Mouse (Mus musculus) regulatory T cell (primary cell): Measurements from ENCODE around the gene Rapgef4.

Source experiments
- in situ Hi-C: fragments of 300-600 bp; cut with MboI, MseI; formaldehyde crosslinking; loops from one replicate; pipeline ENCODE4 v1.15.1; 2025; ENCODE audit warnings: high pct_unique_total_duplicates

Gene Rapgef4

DNA sequence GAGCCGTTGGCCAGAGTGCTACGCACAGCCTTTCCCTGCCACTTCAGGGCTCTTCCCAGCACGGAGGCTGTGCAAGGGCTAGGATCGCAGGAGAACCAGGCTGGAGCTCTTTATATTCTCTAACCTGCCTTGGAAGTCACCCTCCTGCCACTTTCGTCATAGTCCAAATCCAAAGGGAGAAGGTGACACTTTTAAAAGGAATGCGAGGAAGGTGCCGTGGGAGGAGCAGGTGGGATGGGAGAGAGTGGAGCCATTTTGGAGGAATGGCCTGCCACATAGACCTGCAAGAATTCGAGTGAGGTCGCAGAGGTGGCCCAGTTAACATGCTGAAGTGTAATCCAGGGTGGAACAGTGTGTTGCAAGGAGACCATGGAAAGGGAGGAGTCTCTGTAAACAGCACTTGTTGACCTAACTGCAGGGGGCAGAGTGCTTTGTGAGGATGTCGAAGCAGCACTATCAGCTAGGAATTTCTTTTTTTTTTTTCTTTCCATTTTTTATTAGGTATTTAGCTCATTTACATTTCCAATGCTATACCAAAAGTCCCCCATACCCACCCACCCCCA is 94.0 kb downstream of the Rapgef4 start:
- in situ Hi-C loops, result no loop called here

DNA sequence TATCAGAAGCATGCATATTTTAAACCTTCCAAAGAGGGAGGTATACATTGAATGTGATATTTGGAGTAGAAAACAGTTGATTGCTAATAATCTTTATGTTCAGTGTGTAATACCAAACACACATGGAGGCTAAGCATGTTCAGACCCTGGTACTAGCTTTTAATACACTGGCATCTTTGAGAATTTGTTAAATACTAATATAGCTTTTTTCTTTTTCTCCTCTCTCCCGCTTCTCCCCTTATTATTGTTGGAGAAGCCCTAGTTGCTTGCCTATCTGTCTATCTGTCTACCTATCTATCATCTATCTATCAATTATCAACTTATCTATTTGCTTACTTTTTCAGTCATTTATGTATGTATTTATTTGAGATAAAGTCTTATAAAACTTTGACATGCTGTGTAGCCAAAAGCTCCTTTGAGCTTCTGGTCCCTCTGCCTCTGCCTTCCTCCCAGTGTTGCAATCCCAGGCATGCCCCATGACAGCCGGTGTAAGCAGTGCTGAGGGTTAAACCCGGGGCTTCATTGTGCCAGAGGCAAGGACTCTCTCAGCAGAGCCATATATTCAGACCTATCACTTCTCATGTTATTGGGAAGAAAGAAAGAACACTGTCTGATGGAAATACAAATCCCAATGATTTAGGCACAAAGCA is 96.6 kb downstream of the Rapgef4 start:
- in situ Hi-C loops, result no loop called here

DNA sequence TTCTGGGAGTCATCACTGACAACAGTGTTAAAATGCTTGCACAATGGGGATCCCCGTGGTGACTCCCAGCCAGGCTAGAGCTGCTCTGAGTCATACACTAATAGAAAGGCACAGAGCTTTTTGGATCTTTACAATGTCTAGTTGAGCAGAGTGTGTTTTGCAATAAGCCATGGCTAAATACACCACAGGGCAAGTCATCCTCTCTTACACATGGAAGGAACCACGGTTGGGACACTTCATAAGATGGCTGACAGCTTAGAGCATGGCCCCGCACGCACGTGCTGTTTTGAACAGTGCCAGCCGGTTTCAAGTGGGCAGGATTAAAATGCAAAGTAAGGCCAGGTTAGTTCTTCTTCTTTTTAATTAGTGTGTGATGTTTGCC is 97.1 kb downstream of the Rapgef4 start:
- in situ Hi-C loops, result no loop called here

DNA sequence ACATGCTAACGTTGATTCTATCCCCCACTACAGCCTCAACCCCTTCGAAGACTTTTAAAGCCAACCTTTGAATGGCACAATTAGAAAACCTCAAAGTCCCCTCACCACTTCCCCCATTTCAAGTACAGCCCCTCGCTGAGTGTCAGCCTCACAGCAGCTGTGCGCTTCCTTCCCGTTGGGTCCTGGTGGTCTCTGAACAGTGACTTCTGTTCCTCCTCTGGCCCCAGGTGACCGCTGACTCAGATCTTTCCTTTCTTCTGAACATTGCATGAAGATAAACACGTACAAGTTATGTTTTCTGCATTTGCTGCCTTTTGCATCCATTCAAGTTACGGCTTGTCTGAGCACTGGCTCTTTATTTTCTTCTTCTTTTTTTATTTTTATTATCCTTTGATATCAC is 98.1 kb downstream of the Rapgef4 start:
- in situ Hi-C loops, result no loop called here

DNA sequence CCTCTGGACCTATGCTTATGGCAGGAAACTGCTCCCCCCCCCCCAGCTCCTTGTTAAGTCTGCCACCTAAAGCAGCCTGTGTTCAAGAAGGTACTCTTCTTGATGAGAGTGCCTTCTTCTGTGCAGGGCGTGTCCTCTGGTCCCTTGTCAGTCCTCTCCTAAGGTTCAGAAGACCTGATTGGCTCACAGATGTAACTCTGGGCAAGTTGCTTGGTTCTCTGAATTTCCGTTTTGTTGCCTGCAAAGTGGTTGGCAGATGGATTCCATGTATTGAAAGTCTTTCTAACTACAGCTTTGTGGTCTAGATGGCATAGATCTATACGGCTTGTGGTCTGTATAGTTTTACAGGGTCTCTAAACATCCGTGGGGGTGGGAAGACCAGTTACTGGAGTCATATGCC is 101.8 kb downstream of the Rapgef4 start:
- in situ Hi-C loops, result no loop called here

DNA sequence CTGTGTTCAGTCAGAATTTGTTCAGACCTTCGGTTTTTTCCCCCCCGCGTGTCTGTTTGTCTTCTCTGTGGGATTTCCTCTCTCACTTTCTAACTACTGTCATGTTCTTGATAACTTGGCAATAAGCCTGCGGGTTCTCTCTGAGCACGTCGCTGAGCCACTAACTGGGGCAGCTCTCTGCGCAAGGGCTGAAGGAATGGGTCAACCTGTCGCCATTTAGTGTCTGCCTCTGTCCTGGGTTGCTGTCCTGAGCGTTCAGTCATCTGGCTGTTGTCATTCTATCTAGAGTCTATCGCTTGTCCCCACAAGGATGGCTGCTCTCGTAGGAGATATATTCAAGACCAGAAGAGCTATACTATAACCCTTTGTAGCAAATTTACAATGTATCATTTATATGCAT is 107.8 kb downstream of the Rapgef4 start:
- in situ Hi-C loops, result no loop called here

DNA sequence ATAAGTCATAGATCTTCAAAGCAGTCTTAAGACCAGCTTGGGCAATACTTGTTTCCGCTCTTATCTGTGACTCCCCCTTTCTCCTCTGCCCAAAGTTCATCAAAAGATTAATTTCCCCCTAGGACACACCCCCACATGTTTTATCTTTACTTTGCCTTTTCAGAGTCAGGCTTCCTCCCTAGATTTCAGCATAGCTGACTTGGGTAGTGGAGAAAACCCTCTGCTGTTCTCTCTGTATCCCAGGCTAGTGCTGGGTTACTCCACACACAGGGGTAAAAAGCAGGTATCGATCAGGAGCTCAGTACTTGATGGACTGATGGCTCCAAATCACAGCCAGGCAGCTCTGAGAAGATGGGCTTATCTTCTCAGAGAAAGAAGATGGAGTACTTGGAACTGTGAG is 109.0 kb downstream of the Rapgef4 start:
- in situ Hi-C loops, result no loop called here

DNA sequence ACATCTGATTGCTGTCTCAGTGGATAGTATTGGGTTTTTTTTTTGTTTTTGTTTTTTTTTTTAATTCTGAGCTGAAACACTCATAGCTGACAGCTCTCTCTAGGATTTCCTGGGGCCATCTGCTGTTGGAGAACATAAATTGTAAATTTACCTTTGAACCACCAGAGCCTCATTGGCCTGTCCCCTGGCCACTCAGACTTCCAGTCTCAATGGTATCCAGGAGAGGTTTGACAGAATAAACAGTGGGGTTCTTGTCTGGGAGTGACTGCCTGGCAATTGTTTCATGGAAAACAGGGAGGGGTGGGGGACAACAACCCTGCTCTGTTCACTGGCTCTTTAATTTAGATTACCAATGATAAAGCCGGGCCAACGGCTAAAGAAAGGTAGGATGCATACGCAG is 111.0 kb downstream of the Rapgef4 start:
- in situ Hi-C loops, result no loop called here

DNA sequence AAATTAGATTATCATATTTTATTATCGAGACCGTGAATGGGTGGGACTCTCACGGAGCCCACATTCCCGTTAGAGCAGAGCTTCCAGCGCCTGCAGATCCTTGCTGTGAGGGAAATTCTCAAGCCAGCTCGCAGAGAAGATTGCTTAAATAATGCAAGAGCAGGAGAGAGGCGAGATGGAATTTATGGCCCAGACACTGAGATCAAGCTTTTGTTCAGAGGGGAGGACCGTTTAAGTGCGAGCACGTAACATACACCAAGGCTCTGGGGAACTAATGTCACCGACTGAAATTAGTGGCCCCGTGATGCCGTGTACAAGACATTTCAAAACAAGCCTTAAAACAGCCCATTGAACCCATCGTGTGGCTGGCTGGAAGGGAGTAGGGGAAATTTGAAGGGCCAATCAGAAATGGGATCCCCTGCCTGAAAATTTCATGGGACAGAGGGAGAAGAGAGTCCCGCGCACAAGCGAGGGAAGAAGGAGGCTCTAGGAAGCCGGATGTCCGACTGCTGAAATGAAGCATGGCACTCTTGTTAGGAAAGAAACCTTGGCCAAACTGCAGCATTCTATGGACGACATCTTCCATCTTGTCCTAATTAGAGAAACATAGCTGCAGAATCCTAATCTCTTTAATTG is 112.5 kb downstream of the Rapgef4 start:
- in situ Hi-C loops, result no loop called here

DNA sequence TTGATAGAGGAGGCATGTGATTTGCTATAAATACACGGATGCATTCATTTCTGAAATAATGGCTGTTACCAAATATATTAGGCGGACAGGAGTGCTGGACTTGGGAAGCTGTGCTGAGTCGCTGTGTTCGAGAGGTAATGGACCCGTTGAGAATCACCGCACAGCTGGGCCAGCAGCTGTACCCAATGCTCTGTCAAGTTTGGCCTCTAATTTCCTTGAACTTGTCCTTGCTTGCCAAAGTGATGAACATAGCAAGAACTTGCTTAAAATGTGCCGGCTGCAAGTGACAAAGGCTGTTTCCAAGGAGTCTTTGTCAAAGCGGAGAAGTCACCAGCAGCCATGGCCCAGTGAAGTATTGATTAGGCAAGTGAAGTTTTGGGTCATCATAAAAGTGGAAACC is 113.0 kb downstream of the Rapgef4 start:
- in situ Hi-C loops, result no loop called here

DNA sequence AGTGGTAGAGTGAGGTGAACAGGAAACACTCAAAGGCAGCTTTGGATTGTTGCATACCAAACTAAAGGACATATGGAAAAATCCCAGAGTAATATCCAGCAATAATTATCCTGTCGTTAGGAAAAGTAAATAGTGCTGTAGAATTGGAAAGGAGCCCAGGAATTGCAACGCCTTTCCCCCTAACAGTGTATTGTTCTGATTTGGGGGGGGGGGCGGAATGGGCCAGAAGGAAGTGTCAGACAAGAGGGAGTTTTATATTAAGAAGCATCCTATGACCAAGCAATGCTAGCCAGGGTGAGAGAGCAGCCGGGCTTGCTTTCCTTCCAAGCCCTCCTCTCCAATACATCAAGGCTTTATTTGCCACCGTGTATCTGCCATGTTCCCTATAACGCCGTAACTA is 113.4 kb downstream of the Rapgef4 start:
- in situ Hi-C loops, result no loop called here

DNA sequence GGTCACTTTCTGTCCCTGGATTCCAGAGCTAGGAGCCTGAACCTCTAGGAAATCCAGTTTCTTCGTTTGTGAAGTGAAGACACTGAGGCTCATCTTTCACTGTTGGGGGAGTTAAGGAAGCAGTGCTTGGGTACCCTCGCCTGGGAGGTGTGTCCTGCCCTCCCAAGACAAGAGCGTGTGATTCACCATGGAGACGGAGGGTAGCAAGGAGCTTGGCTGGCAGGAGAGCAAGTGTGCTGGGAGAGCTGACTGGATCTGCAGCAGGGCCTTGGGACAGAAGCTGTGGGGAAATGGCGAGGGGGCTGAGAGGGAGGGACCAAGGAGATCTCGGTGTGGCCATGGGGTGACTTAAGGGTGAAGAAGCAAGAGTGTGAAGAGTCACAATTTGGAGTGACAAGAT is 114.0 kb downstream of the Rapgef4 start:
- in situ Hi-C loops, result loop anchor here (5.0 kb wide), 1 partner anchor 122 kb away; no protein-coding TSS in a partner anchor

DNA sequence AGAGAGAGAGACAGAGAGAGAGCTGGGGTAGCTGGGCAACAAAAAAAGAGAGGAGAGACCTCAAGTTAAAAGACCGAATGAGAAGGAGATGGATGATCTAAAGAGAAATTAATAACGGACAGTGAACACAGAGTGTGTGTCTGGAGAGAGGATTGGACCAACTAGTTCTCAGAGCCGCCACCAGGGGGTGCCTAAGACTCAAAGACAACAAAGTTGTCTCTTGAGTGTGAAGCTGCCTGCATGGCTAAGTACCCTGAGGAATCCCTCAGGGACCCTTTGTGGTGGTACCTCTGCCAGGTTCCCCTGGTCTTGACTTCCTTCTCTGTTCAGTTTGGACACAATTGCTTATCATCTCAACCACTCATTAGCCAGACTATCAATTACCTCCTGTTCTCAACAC is 115.3 kb downstream of the Rapgef4 start:
- in situ Hi-C loops, result loop anchor here (5.0 kb wide), 1 partner anchor 121 kb away; no protein-coding TSS in a partner anchor

DNA sequence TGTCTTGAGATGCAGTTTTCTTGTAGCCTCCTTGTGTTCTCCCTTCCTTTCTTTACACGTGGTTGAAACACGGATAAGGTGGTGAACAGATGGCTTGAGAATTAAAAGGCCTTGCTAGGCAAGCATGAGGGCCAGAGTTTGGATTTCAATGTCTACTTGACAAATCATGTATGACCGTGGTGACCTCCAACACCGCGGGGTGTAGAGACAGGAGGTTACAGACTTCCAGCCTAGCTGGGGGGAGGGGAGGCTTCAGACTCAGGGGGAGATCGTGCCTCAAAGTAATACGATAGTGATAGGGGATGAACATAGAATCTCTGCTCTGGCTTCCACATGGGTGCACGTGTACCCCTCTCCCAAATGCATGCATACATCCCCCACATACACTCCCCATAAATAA is 117.3 kb downstream of the Rapgef4 start:
- in situ Hi-C loops, result loop anchor here (5.0 kb wide), 1 partner anchor 119 kb away; no protein-coding TSS in a partner anchor

DNA sequence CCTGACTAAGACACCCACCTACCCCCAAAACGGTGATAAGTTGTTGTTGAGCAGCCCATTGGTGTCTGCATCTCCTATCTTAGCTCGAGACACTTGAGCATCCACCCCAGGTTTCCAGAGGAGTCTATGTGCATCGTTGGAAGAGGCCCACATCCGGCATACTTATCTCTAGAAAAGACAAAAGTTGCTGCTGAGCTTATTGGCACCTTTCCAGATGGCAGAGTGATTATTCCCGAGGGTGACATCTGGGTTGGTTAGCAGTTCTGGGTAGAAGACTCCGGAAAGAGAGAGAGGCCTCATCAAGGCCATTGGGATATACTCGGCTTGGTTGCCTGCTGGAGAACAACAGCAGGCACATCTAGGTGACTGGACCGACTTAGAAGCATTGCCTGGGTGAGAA is 123.6 kb downstream of the Rapgef4 start:
- in situ Hi-C loops, result loop anchor here (10.0 kb wide), 1 partner anchor 50 kb away; no protein-coding TSS in a partner anchor

DNA sequence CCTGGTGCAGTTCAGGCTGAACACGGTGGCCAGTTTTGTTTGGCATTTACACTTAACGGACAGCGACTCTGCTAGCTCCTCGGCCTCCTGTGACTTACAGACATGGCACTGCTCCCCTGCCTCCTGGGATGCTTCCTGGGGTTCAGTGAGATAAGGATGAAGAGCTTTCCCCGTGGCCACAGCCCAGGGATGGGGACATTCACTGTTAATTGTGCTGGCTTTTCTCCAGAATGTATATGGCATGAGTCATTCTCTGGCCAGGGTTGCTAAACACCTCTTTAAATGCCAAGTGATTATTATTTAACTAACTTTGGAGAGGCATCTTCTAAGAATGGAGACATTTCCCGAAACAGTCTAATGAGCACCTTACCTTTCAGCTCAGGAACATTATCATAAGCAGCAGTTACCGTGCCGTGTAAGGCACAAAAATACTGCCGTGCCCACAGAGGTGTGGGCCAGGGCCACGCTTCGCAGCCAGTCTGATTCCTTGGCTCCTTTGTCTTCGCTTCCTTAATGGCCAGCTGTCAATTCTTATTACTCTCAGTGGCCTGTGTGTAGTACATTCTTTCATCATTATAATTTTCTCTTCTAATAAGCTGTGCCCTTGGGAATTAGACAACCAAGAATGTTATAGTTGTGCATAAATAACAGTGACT is 126.6 kb downstream of the Rapgef4 start:
- in situ Hi-C loops, result loop anchor here (10.0 kb wide), 1 partner anchor 47 kb away; no protein-coding TSS in a partner anchor

DNA sequence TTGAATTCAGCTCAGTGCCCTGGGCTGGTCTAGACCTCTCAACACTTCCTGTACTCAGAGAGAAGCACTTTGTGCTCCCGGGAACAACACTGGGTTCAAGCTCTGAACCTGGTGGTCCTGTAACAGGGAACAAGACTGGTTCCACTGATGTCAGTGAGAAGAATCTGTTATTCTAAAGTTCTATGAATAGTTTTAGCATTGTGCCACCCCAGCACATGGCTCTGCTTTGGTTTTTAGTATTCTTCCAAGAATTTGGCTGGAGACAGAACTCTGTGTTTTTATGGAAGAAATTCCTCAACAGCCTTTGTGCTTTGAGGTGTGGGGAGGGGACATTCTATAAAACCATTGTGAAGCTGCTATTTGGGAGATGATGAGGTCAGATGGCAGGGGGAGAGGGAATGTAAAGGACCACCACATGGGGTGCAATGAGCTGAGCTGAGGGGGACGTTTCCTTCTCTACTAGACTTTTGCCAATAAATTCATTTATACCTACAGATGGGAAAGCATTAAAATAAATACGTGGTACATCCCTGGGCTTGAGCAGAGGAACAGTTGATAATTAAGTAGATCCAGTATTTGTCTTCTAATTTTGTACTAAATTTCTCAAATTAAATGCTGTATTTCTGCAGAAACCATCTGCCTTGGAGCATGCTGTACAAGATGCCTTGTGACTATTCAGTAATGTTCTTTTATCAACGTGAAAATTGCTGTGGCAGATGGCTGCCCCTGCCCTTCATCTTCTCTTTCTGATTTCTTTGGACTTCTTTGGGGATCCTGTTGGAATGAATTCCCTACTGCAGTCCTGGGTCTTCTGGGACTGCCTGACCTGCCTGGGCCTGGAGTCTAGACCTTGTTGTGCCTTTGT is 127.6 kb downstream of the Rapgef4 start:
- in situ Hi-C loops, result loop anchor here (10.0 kb wide), 1 partner anchor 46 kb away; no protein-coding TSS in a partner anchor

DNA sequence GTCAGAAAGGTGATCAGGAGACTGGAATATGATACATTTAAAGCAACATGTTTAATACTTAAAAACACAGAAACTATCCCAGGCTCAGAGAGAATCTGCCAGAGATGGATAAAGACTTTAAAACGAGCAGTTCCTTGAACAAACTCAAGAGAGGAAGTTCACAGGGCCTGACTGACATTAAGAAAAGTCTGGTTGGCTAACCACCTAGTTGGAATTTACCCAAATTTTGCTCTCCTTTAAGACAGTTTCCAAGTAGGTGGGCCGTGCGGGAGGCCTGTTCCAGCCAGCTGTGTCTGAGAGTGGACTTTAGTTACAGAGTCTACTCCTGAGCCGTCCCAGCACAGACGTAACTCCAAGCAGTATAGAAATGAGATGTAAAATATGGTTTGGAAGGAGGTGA is 129.4 kb downstream of the Rapgef4 start:
- in situ Hi-C loops, result no loop called here

DNA sequence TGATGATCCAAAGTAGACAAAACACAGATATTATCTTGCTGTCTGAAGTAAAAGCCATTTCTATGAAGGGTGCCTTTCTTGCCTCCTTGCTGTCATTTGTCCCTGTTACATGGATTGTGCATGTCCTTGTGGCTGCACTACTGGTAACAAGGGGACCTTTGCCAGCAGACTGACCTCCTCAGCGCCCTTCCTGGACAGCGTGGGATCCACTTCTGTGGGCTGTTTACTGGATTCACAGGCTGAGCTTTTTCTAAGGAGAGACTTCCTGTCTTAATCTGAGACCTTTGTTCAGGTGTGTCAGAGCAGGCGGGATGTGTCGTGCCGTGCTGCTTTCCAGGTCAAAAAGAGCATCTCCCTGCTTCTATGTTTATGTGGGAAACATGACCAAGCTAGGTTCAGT is 132.7 kb downstream of the Rapgef4 start:
- in situ Hi-C loops, result no loop called here

DNA sequence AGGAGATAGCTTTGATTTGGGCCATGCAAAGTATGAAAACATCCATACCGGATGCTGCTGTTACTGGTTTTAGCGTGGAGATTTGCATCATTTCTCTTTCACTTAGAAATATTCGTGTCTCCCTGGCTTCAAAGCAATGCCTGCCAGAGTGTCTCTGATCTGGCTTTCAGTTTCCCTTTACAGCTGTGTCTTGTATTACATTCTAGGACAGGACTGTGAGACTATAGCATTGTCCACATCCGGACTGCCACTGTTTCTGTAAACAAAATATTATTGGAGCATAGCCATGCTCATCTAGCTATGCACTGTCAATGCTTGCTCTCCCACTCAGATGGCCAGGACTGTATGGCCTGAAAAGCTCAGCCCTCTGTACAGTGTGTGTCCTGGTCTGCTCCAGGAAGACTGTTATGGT is 133.1 kb downstream of the Rapgef4 start:
- in situ Hi-C loops, result no loop called here

DNA sequence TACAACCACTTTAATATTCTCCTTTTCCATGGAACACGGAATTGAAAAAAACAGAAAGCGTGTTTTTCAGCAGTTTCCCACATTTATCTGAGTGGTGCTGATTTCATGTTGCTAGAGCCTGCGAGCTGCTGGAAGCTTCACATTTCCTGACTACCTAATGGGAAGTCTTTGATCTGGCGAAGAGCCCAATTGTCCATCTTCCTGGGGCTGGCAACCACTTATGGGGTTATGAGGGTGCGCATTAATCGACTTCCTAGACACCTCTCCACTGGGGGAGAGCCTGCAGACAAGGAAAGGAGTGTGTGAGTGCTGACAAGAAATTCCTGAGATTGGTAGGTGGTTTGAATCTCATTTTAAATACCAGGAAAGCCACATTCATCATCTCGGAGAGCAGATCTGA is 135.1 kb downstream of the Rapgef4 start:
- in situ Hi-C loops, result no loop called here

DNA sequence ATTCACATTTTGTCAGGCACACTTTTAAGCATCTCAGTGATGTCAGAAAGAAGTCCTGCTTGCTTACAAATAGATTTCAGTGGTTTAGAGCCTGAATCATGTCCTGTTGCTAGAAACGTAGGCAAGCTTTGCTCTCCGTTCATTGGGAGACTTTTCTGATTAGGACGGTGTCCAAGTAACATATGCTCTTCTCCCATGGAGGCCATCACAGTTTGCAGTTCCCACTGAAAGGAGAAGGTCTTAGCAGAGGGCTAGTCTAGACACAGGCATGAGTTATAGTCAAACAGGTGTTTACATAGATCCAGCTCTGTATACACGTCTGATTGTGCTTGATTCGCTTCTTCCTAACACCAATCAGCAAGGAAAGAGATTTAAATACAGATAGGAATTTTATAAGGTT is 135.7 kb downstream of the Rapgef4 start:
- in situ Hi-C loops, result no loop called here
